Mouse (Mus musculus) liver, embryonic 14.5 days (tissue): ENCODE results near the gene Nptn.

Experiments used
- CTCF ChIP-seq: IDR thresholded peaks from 2 replicates; pipeline ENCODE4 v1.5.1; 2016; ENCODE audit warnings: antibody characterized with exemption, low read depth, control low read depth
- EP300 ChIP-seq: IDR thresholded peaks from 2 replicates; pipeline ENCODE4 v1.6.1; 2016; ENCODE audit warnings: antibody characterized with exemption, low read depth

DNA sequence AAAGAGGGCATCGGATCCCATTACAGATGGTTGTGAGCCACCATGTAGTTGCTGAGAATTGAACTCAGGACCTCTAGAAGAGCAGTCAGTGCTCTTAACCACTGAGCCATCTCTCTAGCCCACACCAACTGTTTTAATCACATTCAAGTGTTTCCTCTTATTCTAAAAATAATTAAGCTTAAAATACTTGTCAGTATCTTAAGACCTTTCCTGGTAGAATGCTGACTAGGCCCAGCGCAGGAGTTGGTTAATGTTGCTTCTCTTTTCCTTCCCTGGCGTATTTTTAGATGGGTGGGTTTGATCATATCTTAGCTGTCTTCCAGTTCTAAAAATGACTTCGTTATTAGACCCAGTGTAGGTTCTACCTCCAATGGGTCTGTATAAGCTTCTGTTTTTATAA lies 6.6 kb downstream of the Nptn start:
- TF ChIP-seq CTCF: no peak
- no peak for TF ChIP-seq EP300
